Mouse (Mus musculus) cerebellum, postnatal 4 days (tissue): Measurements from ENCODE around the gene Hmgcs1.

ENCODE experiments used
- DNase-seq, 2 experiments: peaks; one replicate each; pipeline ENCODE4 v3.0.0; 2022; ENCODE audit warnings: low spot score in 2 of 2, mixed read lengths in 1 of 2

The Hmgcs1 gene

GRCm38 (mm10) chr13:119746930-119747329 lies 56.8 kb downstream of the Hmgcs1 start:
- no peak for DNase-seq

DNA sequence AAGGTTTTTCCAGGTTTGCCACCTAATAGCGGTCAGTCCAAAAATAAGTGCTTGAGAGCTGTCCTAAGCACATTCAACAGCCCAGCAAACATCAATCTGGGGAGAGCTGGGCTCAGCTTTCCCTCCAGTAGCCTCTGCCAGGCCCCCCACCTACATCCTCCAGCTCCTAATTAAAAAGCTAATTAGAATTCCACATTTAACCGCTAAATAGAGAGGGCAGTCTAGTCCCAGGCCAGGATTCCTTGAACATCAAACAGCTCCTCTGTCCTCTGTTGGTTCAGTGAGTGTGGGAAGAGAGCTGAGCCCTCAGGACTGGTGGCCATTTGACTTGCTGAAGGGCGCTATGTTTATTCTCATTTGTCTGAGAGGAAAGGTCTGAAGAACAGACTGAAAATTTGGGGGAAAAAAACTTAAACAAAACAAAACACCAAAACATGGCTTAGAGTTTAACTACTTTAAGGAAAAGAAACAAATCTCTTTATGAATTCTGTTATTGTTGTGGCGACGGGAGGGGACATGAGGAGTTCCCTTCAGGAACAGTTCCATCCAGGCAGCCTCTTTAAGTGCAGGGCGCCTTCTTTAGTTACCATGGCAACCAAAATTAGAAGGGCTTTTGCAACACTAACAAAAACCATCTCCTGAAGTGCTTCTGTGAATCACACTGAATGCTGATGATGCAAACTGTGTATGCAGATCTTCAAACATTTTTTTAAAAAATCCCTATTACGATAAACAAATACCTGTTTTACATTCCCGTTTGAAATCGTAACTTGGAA lies 63.9 kb downstream of the Hmgcs1 start:
- no peak for DNase-seq

- no peak for DNase-seq
Measured at GRCm38 (mm10) chr13:119754635-119755020, 64.4 kb downstream of the Hmgcs1 start.

GRCm38 (mm10) chr13:119755141-119755547 lies 65.0 kb downstream of the Hmgcs1 start:
- DNase-seq: peak in 1 of 2 experiments; percentile 23

- DNase-seq: peak; percentile 64 to 76
Measured at GRCm38 (mm10) chr13:119755681-119756471, 65.7 kb downstream of the Hmgcs1 start, which contains the start of gene Nim1k. Gene Nim1k, minus strand, starts transcription at chr13:119755882.

- DNase-seq: no peak
Measured at GRCm38 (mm10) chr13:119756831-119757230, 66.7 kb downstream of the Hmgcs1 start.
